Mouse (Mus musculus): Measurements from ENCODE around the gene Pglyrp1. TPM values are rescaled to one million over a fixed set of nuclear protein-coding genes. Genes with fewer than 3 reads are reported as not detected.

Pglyrp1 gene
- polyA plus RNA-seq, 1 experiment from 2014 or later, result 5.7 TPM

DNA sequence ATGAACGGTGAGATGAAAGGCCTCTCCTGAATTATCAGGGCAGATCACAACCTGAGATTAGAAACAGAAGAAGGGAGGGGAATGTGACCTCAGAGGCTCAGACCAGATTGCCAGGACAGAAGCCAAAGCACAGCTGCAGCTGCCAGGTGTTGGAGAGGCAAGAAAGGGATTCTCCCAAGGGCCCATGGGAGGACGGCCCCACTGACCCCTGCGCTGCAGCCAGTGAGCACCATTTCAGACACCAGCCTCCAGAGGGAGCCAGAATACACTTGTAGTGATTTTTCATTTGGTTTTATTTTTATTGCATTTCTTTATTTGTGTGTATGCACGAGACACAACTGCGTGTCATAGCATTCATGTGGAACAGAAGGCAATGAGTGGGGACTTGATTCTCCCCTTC is 25.4 kb downstream of the Pglyrp1 start:
- 41% methylated on average over 5 of the region's 5 CpGs for WGBS
- Histone ChIP-seq H3K9me3 (replicated peaks; ENCODE audit: control insufficient read depth, low read length) (no peaks in the 10 kb centered on the region), H3K27ac (ENCODE audit: low read length) (no peak overlapping the region), H3K4me1 (ENCODE audit: control insufficient read depth, insufficient read depth, low read length) (peaks cover 14% of the 10 kb centered on the region), H3K4me3 (ENCODE audit: low read length) (no peak overlapping the region), H3K9ac (ENCODE audit: low read length) (no peak overlapping the region), H3K4me2 (ENCODE audit: low read depth, low read length) (no peak overlapping the region), H3K36me3 (ENCODE audit: control insufficient read depth, insufficient read depth) (0 out of 2 replicates have a peak, but pooled peaks cover 2% of the 10 kb centered on the region), H3K27me3 (ENCODE audit: control insufficient read depth, insufficient read depth, low read length) (peaks cover 7% of the 10 kb centered on the region)
- no peak for ATAC-seq (replicated peaks; ENCODE audit: extremely low read depth, insufficient read depth, low FRiP score)

DNA sequence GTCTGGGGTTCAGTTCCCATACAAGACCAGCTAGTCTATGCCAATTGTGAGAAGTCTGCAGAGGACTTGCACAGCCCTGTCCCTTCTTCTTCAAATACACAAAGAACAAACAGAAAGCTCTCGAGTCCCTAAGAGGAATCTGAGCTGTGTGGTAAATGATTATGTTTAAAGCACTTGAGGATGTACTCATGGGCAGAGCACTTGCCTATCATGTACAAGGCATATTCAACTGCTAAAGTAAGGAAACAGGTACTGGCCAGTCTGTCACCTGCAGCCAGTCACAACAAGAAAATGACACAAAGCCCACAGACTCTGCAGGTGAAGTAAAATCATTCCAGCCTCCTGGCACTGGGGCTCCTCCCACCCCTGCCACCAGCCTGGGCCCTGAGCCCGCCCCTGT is 29.4 kb downstream of the Pglyrp1 start:
- H3K9me3 ChIP-seq (replicated peaks; ENCODE audit: control insufficient read depth, low read length), result no peaks in the 10 kb centered on the region
- no peak overlapping the region for H3K27ac ChIP-seq (ENCODE audit: low read length)
- 78% methylated on average over 2 of the region's 2 CpGs for WGBS
- ATAC-seq (replicated peaks; ENCODE audit: extremely low read depth, insufficient read depth, low FRiP score), result no peak
- peaks cover 7% of the 10 kb centered on the region for H3K36me3 ChIP-seq (ENCODE audit: control insufficient read depth, insufficient read depth)
- H3K9ac ChIP-seq (ENCODE audit: low read length), result no peak overlapping the region
- no peaks in the 10 kb centered on the region for H3K27me3 ChIP-seq (ENCODE audit: control insufficient read depth, insufficient read depth, low read length)
- no peaks in the 10 kb centered on the region for H3K4me1 ChIP-seq (ENCODE audit: control insufficient read depth, insufficient read depth, low read length)
- H3K4me3 ChIP-seq (ENCODE audit: low read length), result no peak overlapping the region
- no peak overlapping the region for H3K4me2 ChIP-seq (ENCODE audit: low read depth, low read length)

DNA sequence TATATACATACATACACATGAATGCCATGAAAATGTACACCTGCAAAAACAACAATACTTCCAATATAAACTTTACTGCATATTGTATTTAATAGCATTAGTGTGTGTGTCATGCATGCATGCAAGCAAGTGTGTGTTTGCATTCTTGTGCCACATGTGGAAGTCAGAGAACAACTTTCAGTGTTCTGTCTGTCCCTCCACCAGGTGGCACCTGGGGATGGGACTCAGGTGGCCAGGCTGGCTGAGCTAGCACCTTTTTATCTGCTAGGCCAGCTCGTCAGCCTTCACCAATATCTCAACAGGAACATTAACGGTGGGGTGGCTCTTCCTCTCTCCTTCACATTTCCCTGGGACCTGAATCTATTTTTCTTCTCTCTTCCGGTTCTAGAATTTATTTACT is 31.4 kb downstream of the Pglyrp1 start:
- Histone ChIP-seq H3K36me3 (ENCODE audit: control insufficient read depth, insufficient read depth) (peaks cover 9% of the 10 kb centered on the region), H3K9ac (ENCODE audit: low read length) (no peak overlapping the region), H3K27me3 (ENCODE audit: control insufficient read depth, insufficient read depth, low read length) (no peaks in the 10 kb centered on the region), H3K27ac (ENCODE audit: low read length) (no peak overlapping the region), H3K9me3 (replicated peaks; ENCODE audit: control insufficient read depth, low read length) (no peaks in the 10 kb centered on the region), H3K4me1 (ENCODE audit: control insufficient read depth, insufficient read depth, low read length) (no peaks in the 10 kb centered on the region), H3K4me3 (ENCODE audit: low read length) (no peak overlapping the region), H3K4me2 (ENCODE audit: low read depth, low read length) (no peak overlapping the region)
- no peak for ATAC-seq (replicated peaks; ENCODE audit: extremely low read depth, insufficient read depth, low FRiP score)
- 65% methylated on average over 3 of the region's 3 CpGs for WGBS

DNA sequence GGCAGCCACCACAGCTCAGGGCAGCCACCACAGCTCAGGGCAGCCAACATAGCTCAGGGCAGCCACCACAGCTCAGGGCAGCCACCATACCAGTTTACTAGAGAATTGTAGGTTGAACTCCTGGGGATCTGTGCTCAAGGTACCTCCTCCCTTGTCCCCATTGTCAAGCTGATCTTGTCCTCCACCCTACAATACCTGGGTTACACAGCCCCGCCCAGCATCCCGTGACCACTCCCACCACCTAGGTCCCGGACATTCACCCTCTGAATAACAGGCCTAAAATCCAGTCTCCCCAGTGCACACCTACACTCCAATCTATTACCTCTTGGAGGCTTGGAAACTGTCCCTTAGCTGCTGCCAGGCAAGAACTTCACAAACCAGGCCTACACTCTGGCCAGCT is 33.8 kb downstream of the Pglyrp1 start:
- no peak overlapping the region for H3K9ac ChIP-seq (ENCODE audit: low read length)
- ATAC-seq (replicated peaks; ENCODE audit: extremely low read depth, insufficient read depth, low FRiP score), result no peak
- WGBS, result 78% methylated on average over 3 of the region's 3 CpGs

DNA sequence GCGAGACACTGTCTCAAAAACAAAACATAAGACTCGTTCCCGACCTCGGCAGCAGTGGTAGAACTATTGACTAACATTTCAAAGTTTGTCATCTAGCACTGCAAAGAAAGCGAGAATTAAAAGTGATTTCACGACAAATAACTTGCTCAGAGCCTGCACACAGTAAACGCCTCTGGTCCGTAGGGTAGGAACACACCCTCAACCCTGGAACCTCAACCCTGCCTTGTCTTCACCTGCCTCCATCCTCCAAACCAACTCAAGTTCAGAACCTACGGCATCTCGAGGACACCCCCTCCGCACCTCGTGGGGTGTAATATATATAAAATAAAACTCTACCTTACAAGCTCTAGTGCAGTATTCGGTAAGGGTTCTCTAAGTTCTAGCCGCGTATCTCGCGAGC is 38.7 kb downstream of the Pglyrp1 start:
- peak overlapping the region; percentile 86 for H3K4me2 ChIP-seq (ENCODE audit: low read depth, low read length)
- no peak overlapping the region for H3K27ac ChIP-seq (ENCODE audit: low read length)
- peaks cover 16% of the 10 kb centered on the region for H3K4me1 ChIP-seq (ENCODE audit: control insufficient read depth, insufficient read depth, low read length)
- ATAC-seq (replicated peaks; ENCODE audit: extremely low read depth, insufficient read depth, low FRiP score), result peak; percentile 7
- H3K27me3 ChIP-seq (ENCODE audit: control insufficient read depth, insufficient read depth, low read length), result no peaks in the 10 kb centered on the region
- peaks cover 3% of the 10 kb centered on the region; the same call in 1 of the 2 replicates for H3K36me3 ChIP-seq (ENCODE audit: control insufficient read depth, insufficient read depth)
- peak overlapping the region; percentile 68 for H3K4me3 ChIP-seq (ENCODE audit: low read length)
- no peaks in the 10 kb centered on the region for H3K9me3 ChIP-seq (replicated peaks; ENCODE audit: control insufficient read depth, low read length)
- peak overlapping the region; percentile 77 for H3K9ac ChIP-seq (ENCODE audit: low read length)
- 5% methylated on average over 17 of the region's 17 CpGs for WGBS

More for the DNA sequence above, 33.8 kb downstream of the Pglyrp1 start:
- H3K4me2 ChIP-seq (ENCODE audit: low read depth, low read length), result no peak overlapping the region
- H3K36me3 ChIP-seq (ENCODE audit: control insufficient read depth, insufficient read depth), result peaks cover 9% of the 10 kb centered on the region
- H3K4me3 ChIP-seq (ENCODE audit: low read length), result no peak overlapping the region
- no peak overlapping the region for H3K27ac ChIP-seq (ENCODE audit: low read length)
- H3K4me1 ChIP-seq (ENCODE audit: control insufficient read depth, insufficient read depth, low read length), result peaks cover 10% of the 10 kb centered on the region
- H3K9me3 ChIP-seq (replicated peaks; ENCODE audit: control insufficient read depth, low read length), result no peaks in the 10 kb centered on the region
- H3K27me3 ChIP-seq (ENCODE audit: control insufficient read depth, insufficient read depth, low read length), result no peaks in the 10 kb centered on the region

DNA sequence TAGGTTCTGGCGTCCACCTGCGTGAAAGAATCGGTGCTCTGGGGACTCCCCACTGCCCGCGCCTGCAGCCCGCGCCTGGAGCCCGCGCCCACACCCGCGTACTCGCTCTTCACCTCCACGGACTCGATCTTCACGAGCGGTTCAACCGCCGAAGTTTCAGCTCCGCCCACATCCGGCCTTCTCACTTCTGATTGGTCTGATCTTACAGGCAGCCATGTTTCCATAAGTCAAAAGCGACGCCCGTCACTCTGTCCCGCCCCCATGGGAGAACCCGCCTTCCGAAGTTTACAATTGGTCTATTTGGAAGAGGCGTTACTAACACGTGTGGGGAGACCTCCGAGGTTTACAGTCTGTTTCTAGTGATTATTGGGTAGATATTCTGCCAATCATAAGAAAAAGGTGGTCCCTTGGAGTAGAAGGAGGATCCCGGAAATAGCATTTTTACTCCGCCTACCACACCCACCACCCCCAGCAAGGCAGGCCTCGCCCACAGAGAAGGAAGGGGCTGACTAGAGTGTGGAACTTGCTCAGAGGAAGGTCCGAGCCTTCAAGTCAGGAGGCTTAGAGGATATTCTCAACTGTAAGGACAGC is 39.2 kb downstream of the Pglyrp1 start, which contains the start of gene Ccdc61:
Gene Ccdc61 (minus strand): TSS at position 175 of the 591 bp plus-strand sequence.
- Histone ChIP-seq H3K9ac (ENCODE audit: low read length) (peak within 1 kb of the TSS; percentile 77), H3K4me3 (ENCODE audit: low read length) (peak within 1 kb of the TSS; percentile 68), H3K36me3 (ENCODE audit: control insufficient read depth, insufficient read depth) (peaks cover 3% of the 10 kb centered on the region; the same call in 1 of the 2 replicates), H3K9me3 (replicated peaks; ENCODE audit: control insufficient read depth, low read length) (no peaks in the 10 kb centered on the region), H3K4me2 (ENCODE audit: low read depth, low read length) (peak within 1 kb of the TSS; percentile 86), H3K4me1 (ENCODE audit: control insufficient read depth, insufficient read depth, low read length) (peaks cover 16% of the 10 kb centered on the region), H3K27ac (ENCODE audit: low read length) (no peak within 1 kb of the TSS), H3K27me3 (ENCODE audit: control insufficient read depth, insufficient read depth, low read length) (no peaks in the 10 kb centered on the region)
- ATAC-seq (replicated peaks; ENCODE audit: extremely low read depth, insufficient read depth, low FRiP score), result peak; percentile 99
- WGBS, result under 1% methylated on average over 33 of the region's 33 CpGs

DNA sequence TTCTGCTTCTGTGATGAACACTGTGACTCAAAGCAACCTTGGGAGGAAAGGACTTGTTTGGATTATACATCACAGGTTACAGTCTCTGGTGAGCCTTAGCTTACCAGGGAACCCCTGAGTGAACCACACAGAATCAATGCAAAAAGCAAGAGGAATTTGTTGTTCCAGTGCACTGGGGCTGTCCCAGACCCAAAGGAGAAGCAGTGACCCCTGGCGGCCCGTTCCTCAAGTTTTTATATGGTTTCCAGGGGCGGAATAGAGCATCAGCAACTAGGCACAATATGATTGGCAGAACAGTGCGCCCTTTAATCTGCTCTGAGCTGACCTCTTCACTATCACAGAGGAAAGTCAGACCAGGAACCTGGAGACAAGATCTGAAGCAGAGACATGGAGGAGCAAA is 45.1 kb downstream of the Pglyrp1 start:
- 0 out of 2 replicates have a peak, but pooled peaks cover 4% of the 10 kb centered on the region for H3K27me3 ChIP-seq (ENCODE audit: control insufficient read depth, insufficient read depth, low read length)
- H3K9me3 ChIP-seq (replicated peaks; ENCODE audit: control insufficient read depth, low read length), result no peaks in the 10 kb centered on the region
- no peaks in the 10 kb centered on the region for H3K36me3 ChIP-seq (ENCODE audit: control insufficient read depth, insufficient read depth)
- ATAC-seq (replicated peaks; ENCODE audit: extremely low read depth, insufficient read depth, low FRiP score), result no peak
- WGBS, result 58% methylated on average over 4 of the region's 4 CpGs
- H3K9ac ChIP-seq (ENCODE audit: low read length), result no peak overlapping the region
- H3K27ac ChIP-seq (ENCODE audit: low read length), result no peak overlapping the region
- H3K4me3 ChIP-seq (ENCODE audit: low read length), result no peak overlapping the region
- H3K4me1 ChIP-seq (ENCODE audit: control insufficient read depth, insufficient read depth, low read length), result no peaks in the 10 kb centered on the region
- H3K4me2 ChIP-seq (ENCODE audit: low read depth, low read length), result no peak overlapping the region

DNA sequence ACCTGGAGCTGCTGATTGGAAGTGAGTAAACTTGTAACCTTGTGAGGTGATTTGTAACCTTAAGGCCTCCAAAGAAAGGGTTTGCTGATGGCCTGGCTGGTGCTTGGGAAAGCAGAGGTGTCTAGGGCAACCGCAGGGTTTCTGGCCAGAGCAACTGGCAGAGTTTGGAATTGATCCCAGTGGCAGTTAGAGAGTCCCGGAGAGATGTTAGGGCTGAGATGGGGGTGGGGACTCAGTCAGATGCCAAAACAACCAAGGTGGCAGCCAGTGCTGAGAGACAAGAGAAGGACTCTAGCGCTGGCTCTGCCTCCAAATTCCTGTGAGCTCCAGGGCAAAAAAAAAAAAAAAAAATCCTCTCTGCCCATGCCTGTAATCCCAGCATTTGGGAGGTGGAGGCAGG is 46.8 kb downstream of the Pglyrp1 start:
- Histone ChIP-seq H3K36me3 (ENCODE audit: control insufficient read depth, insufficient read depth) (no peaks in the 10 kb centered on the region), H3K27me3 (ENCODE audit: control insufficient read depth, insufficient read depth, low read length) (0 out of 2 replicates have a peak, but pooled peaks cover 12% of the 10 kb centered on the region), H3K4me1 (ENCODE audit: control insufficient read depth, insufficient read depth, low read length) (no peaks in the 10 kb centered on the region), H3K27ac (ENCODE audit: low read length) (no peak overlapping the region), H3K9me3 (replicated peaks; ENCODE audit: control insufficient read depth, low read length) (no peaks in the 10 kb centered on the region), H3K4me3 (ENCODE audit: low read length) (no peak overlapping the region), H3K4me2 (ENCODE audit: low read depth, low read length) (no peak overlapping the region), H3K9ac (ENCODE audit: low read length) (no peak overlapping the region)
- 51% methylated on average over 3 of the region's 3 CpGs for WGBS
- no peak for ATAC-seq (replicated peaks; ENCODE audit: extremely low read depth, insufficient read depth, low FRiP score)

DNA sequence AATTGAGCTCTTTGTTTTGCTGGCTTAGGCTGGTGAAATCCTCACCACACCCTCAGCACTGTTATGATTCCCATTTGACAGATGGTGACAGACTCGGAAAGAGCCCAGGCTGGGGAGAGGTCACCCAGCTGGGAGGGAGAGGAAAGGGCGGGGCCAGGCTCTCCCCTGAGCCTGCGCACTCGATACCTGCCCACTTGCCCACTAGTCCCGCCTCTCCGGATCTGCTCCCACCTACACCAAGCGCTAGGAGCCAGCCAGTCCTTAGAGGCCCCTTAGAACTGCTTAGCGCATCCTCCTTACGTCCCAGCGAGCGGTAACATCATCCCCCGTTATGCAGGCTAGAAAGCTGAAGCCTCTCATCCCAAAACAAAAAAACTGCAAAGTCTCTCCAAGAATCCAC is 49.9 kb downstream of the Pglyrp1 start:
- ATAC-seq (replicated peaks; ENCODE audit: extremely low read depth, insufficient read depth, low FRiP score), result peak; percentile 39; the same call in 1 of the 2 replicates
- Histone ChIP-seq H3K4me3 (ENCODE audit: low read length) (no peak overlapping the region), H3K9ac (ENCODE audit: low read length) (no peak overlapping the region), H3K9me3 (replicated peaks; ENCODE audit: control insufficient read depth, low read length) (no peaks in the 10 kb centered on the region), H3K4me1 (ENCODE audit: control insufficient read depth, insufficient read depth, low read length) (peaks cover 6% of the 10 kb centered on the region; the same call in 1 of the 2 replicates), H3K27ac (ENCODE audit: low read length) (no peak overlapping the region), H3K27me3 (ENCODE audit: control insufficient read depth, insufficient read depth, low read length) (peaks cover 27% of the 10 kb centered on the region), H3K36me3 (ENCODE audit: control insufficient read depth, insufficient read depth) (no peaks in the 10 kb centered on the region), H3K4me2 (ENCODE audit: low read depth, low read length) (peak overlapping the region; percentile 5; the same call in 1 of the 2 replicates)
- whole genome bisulfite sequencing, result 2% methylated on average over 12 of the region's 12 CpGs
